Mouse (Mus musculus) spleen, adult 2 months (tissue): ENCODE measurements around the gene Epp13. TPM values are rescaled to one million over a fixed set of nuclear protein-coding genes. Genes with fewer than 3 reads are reported as not detected.

Experiments used
- DNase-seq, 2 experiments: peaks; one replicate each; pipeline versions ENCODE4 v3.0.0 to v3.0.0-alpha.2; 2012 to 2021; ENCODE audit warnings: low spot score in 2 of 2, low read depth in 1 of 2
- H3K27ac ChIP-seq: fragments of 200-500 bp; 2 replicates; pipeline ENCODE4 v1.5.1; 2012; ENCODE audit warnings: low read length, inconsistent platforms; ENCODE audit not compliant: insufficient read depth
- H3K27me3 ChIP-seq: fragments of 200-500 bp; 2 replicates; pipeline ENCODE4 v1.6.1; 2012; ENCODE audit warnings: mild to moderate bottlenecking, moderate library complexity, low read length, inconsistent platforms; ENCODE audit not compliant: control insufficient read depth, insufficient read depth
- H3K36me3 ChIP-seq: fragments of 200-500 bp; 2 replicates; pipeline ENCODE4 v1.6.1; 2012; ENCODE audit warnings: mild to moderate bottlenecking, low read length, inconsistent platforms; ENCODE audit not compliant: control insufficient read depth, insufficient read depth
- H3K4me1 ChIP-seq: fragments of 200-500 bp; 2 replicates; pipeline ENCODE4 v1.6.1; 2011; ENCODE audit warnings: inconsistent platforms; ENCODE audit not compliant: control insufficient read depth, insufficient read depth, insufficient read length
- H3K4me3 ChIP-seq: fragments of 200-500 bp; 2 replicates; pipeline ENCODE4 v1.5.1; 2011; ENCODE audit warnings: mild to moderate bottlenecking, inconsistent platforms; ENCODE audit not compliant: insufficient read depth, insufficient read length; ENCODE audit errors: extremely low read depth
- CTCF ChIP-seq: fragments of 200-500 bp; IDR thresholded peaks from 2 replicates; pipeline ENCODE4 v1.5.1; 2011; ENCODE audit warnings: mild to moderate bottlenecking, inconsistent platforms; ENCODE audit not compliant: insufficient read depth, insufficient read length, insufficient replicate concordance; ENCODE audit errors: extremely low read depth
- POLR2A ChIP-seq: fragments of 200-500 bp; IDR thresholded peaks from 2 replicates; pipeline ENCODE4 v1.6.1; 2011; ENCODE audit warnings: low read depth, low read length, inconsistent platforms
- WGBS: fragments of 180-500 bp; shearing (Covaris S2); methylation state at CpG from one replicate; pipeline ENCODE4 v1.1.7; 2018; 5-methylcytosine and 5-hydroxymethylcytosine counted together
- polyA plus RNA-seq: library from polyadenylated mRNA; depleted of rRNA; stranded (reverse); fragments of >200 nt; gene quantifications from 2 replicates; pipeline ENCODE4 v1.2.3, GENCODE M21; 2012

Epp13 gene
- polyA plus RNA-seq, 1 experiment, result not detected

DNA sequence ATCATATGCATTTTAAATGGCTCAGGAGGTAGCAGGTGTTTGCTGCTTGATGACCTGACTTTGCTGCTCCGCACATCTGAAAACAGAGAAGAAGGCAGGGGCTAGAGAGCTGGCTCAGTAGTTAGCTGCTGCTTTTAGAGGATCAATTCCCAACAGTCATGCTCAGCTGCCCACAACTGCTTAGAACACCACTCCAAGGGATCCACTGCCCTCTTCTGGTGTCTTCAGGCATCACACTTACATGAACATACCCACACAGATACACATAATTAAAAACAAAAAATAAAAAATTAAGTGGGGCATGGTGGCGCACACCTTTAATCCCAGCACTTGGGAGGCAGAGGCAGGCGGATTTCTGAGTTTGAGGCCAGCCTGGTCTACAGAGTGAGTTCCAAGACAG lies 9.6 kb downstream of the Epp13 start:
- TF ChIP-seq CTCF (no peak), POLR2A (no peak)
- 89% methylated on average over 3 of the region's 3 CpGs for WGBS
- Histone ChIP-seq H3K27me3 (no peaks in the 10 kb centered on the region), H3K27ac (no peak overlapping the region), H3K36me3 (no peaks in the 10 kb centered on the region), H3K4me1 (no peaks in the 10 kb centered on the region), H3K4me3 (no peak overlapping the region)
- no peak for DNase-seq

DNA sequence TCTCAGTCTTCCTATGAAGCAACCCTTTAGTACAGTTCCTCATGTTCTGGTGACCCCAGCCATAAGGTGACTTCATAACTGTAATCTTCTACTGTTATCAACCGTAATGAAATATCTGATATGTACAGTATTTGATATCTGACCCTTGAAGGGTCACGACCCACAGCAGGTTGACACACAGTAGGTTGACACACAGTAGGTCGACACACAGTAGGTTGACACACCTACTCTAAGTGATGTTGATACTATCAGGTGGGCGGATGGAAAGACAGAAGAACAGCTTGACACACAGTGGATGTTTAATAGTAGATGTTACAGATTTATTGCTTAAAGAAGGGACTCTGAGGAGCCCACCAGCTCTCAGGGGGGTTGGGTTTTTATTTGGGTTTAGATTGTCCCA lies 10.5 kb downstream of the Epp13 start:
- 81% methylated on average over 4 of the region's 4 CpGs for WGBS

DNA sequence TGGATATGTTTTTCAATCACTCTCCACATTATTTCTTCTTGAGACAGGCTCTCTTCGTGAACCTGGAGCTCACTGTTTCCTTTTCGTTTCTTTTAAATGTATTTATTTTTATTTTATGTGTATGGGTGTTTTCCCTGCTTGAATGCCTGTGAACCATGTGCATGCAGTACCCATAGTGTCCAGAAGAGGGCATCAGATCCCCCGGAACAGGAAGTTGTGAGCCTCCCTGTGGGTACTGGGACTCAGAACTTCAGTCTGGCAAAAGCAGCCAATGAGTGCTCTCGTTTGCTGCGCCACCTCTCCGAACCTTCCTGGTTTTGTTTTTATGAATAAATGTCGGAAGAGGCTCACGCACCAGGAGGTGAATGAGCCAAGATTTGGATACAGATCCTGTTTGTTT lies 13.2 kb downstream of the Epp13 start:
- Histone ChIP-seq H3K4me1 (no peaks in the 10 kb centered on the region), H3K27me3 (no peaks in the 10 kb centered on the region), H3K4me3 (no peak overlapping the region), H3K36me3 (no peaks in the 10 kb centered on the region), H3K27ac (no peak overlapping the region)
- WGBS, result 67% methylated on average over 8 of the region's 8 CpGs
- DNase-seq, result no peak
- no peak for TF ChIP-seq CTCF
- no peak for TF ChIP-seq POLR2A

More for the DNA sequence above, 10.5 kb downstream of the Epp13 start:
- Histone ChIP-seq H3K27me3 (no peaks in the 10 kb centered on the region), H3K4me3 (no peak overlapping the region), H3K36me3 (no peaks in the 10 kb centered on the region), H3K27ac (no peak overlapping the region), H3K4me1 (no peaks in the 10 kb centered on the region)
- no peak for DNase-seq
- no peak for TF ChIP-seq POLR2A
- TF ChIP-seq CTCF, result no peak

DNA sequence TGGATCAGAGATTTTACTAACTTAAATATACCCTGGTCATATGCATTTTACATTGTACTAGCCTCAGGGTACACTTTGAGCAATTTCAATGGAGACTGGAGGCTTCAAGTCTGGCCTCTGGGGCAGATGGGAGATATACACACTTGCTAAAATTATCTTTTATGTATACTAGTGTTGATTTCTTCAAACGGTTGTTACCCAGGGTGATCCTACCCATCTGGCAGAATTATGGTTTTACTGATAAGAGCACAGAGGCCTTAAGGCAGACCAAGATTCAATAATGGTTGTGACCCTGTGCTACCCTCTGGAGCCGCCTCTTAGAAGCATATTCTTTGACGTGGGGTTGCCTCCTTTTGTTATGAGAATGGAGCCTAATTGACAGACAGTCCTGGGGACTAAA lies 25.4 kb downstream of the Epp13 start:
- Histone ChIP-seq H3K36me3 (no peaks in the 10 kb centered on the region), H3K4me3 (no peak overlapping the region), H3K27ac (no peak overlapping the region), H3K27me3 (no peaks in the 10 kb centered on the region), H3K4me1 (no peaks in the 10 kb centered on the region)
- 50% methylated on average over 3 of the region's 3 CpGs for WGBS
- DNase-seq, result no peak
- TF ChIP-seq CTCF, result no peak
- TF ChIP-seq POLR2A, result no peak

DNA sequence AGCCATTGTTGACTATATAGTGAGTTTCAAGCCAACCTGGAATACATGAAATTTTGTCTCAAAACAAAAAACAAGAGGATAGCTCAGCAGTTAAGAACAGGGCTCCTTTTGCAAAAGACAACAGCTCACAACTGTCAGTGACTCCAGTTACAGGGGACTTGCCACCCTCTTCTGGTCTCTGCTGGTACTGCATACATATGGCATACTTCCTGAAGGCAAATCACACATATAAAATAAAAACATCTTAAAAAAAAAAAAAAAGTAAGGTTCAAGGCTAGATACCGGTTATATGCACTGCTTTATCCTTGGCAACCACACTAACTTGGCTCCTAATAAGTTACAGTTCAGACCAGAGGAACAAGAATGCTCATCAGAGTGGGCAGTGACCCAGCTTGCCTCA lies 30.2 kb downstream of the Epp13 start:
- Histone ChIP-seq H3K4me3 (peak overlapping the region; percentile 42; the same call in 1 of the 2 replicates), H3K27ac (no peak overlapping the region), H3K27me3 (no peaks in the 10 kb centered on the region), H3K4me1 (peaks cover 7% of the 10 kb centered on the region; the same call in 1 of the 2 replicates), H3K36me3 (no peaks in the 10 kb centered on the region)
- DNase-seq, result peak; percentile 79 to 81
- TF ChIP-seq CTCF, result peak; percentile 30; the same call in 1 of the 2 replicates
- no peak for TF ChIP-seq POLR2A
- 0% methylated on average over 1 of the region's 1 CpGs for WGBS

DNA sequence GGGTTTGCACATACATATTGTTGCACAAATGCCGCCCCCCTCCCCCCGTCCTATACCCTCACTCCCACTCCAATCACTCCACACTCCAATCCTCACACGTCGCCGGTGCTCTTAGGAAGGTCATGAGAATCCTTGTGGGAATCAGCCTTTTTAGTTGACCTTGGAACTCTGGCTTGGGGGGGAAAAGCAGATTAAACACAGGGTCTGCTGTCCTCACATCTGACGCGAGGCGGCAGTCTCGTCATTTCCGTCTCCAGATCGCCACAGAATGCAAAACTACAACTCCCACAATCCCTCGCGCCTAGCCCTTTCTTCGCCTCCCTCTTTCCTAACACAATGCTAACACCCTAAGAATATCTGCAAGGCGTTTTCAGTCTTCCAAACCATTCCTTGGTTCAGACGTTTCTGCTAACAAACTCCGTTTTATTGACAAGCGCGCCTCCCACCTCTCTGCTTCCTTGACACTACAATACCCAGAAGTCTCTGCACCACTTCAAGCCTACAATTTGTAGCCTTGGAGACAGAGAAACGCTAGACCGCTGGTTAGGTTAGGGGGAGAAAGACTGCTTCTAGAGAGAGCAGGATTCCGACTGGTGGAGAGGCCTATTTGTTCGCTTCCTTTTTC lies 31.1 kb downstream of the Epp13 start:
- Histone ChIP-seq H3K4me1 (peaks cover 7% of the 10 kb centered on the region; the same call in 1 of the 2 replicates), H3K27ac (peak overlapping the region; percentile 83), H3K4me3 (peak overlapping the region; percentile 79), H3K27me3 (no peaks in the 10 kb centered on the region), H3K36me3 (no peaks in the 10 kb centered on the region)
- under 1% methylated on average over 23 of the region's 23 CpGs for WGBS
- TF ChIP-seq CTCF (peak; percentile 21; the same call in 1 of the 2 replicates), POLR2A (peak; percentile 40)
- peak; percentile 75 to 77 for DNase-seq

DNA sequence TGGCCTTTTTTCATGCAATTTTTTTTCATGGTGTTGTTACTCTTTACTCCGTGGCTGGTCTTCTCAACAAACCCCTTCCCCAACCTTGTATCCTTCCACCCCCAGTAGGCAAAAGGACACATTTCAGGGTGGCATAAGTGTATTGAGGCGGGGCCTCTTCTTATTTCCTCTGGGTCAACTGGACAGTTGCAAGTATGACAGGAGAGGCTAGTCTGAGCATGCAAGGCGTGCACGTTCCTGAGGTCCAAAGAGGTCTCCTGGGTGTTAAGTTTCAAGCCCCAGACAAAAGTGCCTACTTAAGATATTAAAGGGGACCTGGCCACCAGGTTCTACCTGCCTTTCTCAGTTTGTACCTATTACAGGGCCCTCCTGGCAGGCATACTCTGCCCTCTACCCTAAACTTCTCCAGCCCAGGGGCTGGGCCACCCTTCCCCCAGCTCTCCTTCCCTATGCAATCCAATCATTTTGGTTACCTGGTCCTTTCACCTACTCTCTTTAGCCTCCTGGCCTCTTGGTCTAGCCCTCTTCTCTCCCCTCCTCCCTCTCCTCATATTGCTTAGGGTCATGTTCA lies 32.0 kb downstream of the Epp13 start:
- H3K27me3 ChIP-seq, result no peaks in the 10 kb centered on the region
- WGBS, result 93% methylated on average over 4 of the region's 4 CpGs

More for the DNA sequence above, 32.0 kb downstream of the Epp13 start:
- Histone ChIP-seq H3K4me3 (no peak overlapping the region), H3K27ac (no peak overlapping the region), H3K4me1 (peaks cover 7% of the 10 kb centered on the region; the same call in 1 of the 2 replicates), H3K36me3 (no peaks in the 10 kb centered on the region)
- DNase-seq, result no peak
- TF ChIP-seq CTCF, result no peak
- TF ChIP-seq POLR2A, result no peak
